Mouse (Mus musculus) forebrain, embryonic 11.5 days (tissue): ENCODE measurements around the gene Unc5cl. TPM values are rescaled to one million over a fixed set of nuclear protein-coding genes. Genes with fewer than 3 reads are reported as not detected.

Source experiments
- ATAC-seq: fragments of 200-750 bp; cut with Nextera tagmentation; replicated peaks from 2 replicates; pipeline ENCODE4 v1.8.0; 2017; ENCODE audit warnings: moderate TSS enrichment; ENCODE audit not compliant: low FRiP score
- DNase-seq: peaks from one replicate; pipeline ENCODE4 v3.0.0-alpha.2; 2017; ENCODE audit warnings: low spot score
- H3K27ac ChIP-seq: fragments of 300-500 bp; sonication (generic); 2 replicates; pipeline ENCODE4 v1.5.1; 2014; ENCODE audit warnings: low read depth, low read length
- H3K27me3 ChIP-seq: fragments of 300-500 bp; sonication (generic); 2 replicates; pipeline ENCODE4 v1.6.1; 2014; ENCODE audit warnings: mild to moderate bottlenecking, low read length, mixed read lengths; ENCODE audit not compliant: control insufficient read depth, insufficient read depth
- H3K36me3 ChIP-seq: fragments of 300-500 bp; sonication (generic); 2 replicates; pipeline ENCODE4 v1.6.1; 2014; ENCODE audit warnings: mild to moderate bottlenecking, low read length, moderate library complexity, mixed read lengths; ENCODE audit not compliant: control insufficient read depth, insufficient read depth
- H3K4me1 ChIP-seq: fragments of 300-500 bp; sonication (generic); replicated peaks from 2 replicates; pipeline ENCODE4 v1.6.1; 2014; ENCODE audit warnings: low read length, mixed read lengths; ENCODE audit not compliant: control insufficient read depth, insufficient read depth
- H3K4me2 ChIP-seq: fragments of 300-500 bp; sonication (generic); 2 replicates; pipeline ENCODE4 v1.6.1; 2014; ENCODE audit warnings: low read depth, mild to moderate bottlenecking, low read length, moderate library complexity, mixed read lengths; ENCODE audit not compliant: severe bottlenecking
- H3K4me3 ChIP-seq: fragments of 300-500 bp; sonication (generic); 2 replicates; pipeline ENCODE4 v1.5.1; 2014; ENCODE audit warnings: low read depth, low read length
- H3K9ac ChIP-seq: fragments of 300-500 bp; sonication (generic); 2 replicates; pipeline ENCODE4 v1.6.1; 2014; ENCODE audit warnings: low read length
- H3K9me3 ChIP-seq: fragments of 300-500 bp; sonication (generic); 2 replicates; pipeline ENCODE4 v1.6.1; 2016; ENCODE audit warnings: low read length, mixed read lengths; ENCODE audit not compliant: control insufficient read depth
- WGBS: fragments of 180-500 bp; shearing (Covaris S2); extraction: QIAGEN DNeasy Blood & Tissue Kit; methylation state at CpG from one replicate; pipeline ENCODE4 v1.1.7; 2014; 5-methylcytosine and 5-hydroxymethylcytosine counted together
- polyA plus RNA-seq: library from polyadenylated mRNA; unstranded; fragments of >200 nt; fragmentation: Nextera tagmentation; extraction: Ambion mirVana; gene quantifications from 2 replicates; pipeline ENCODE4 v1.2.1, GENCODE M21; 2014

Gene Unc5cl
- polyA plus RNA-seq, 1 experiment from 2014 or later = 0.17 TPM

GRCm38 (mm10) chr17:48416011-48416410 is 38.7 kb upstream of the Unc5cl start:
- Histone ChIP-seq H3K27me3 (no peaks in the 10 kb centered on the region), H3K4me2 (no peak overlapping the region), H3K9ac (no peak overlapping the region), H3K36me3 (no peaks in the 10 kb centered on the region; the same call in 1 of the 2 replicates), H3K27ac (no peak overlapping the region), H3K4me1 (no peaks in the 10 kb centered on the region; the same call in 1 of the 2 replicates), H3K9me3 (no peaks in the 10 kb centered on the region), H3K4me3 (no peak overlapping the region)
- 92% methylated on average over 7 of the region's 7 CpGs for WGBS
- DNase-seq = no peak
- ATAC-seq = no peak

- peak; percentile 69; the same call in 1 of the 2 replicates for ATAC-seq
- peak; percentile 76 for DNase-seq
- no peaks in the 10 kb centered on the region; the same call in 1 of the 2 replicates for H3K36me3 ChIP-seq
- no peak overlapping the region for H3K4me2 ChIP-seq
- no peaks in the 10 kb centered on the region for H3K27me3 ChIP-seq
- no peak overlapping the region for H3K27ac ChIP-seq
- H3K9ac ChIP-seq = no peak overlapping the region
- H3K4me1 ChIP-seq = no peaks in the 10 kb centered on the region
- H3K9me3 ChIP-seq = no peaks in the 10 kb centered on the region
- 89% methylated on average over 14 of the region's 14 CpGs for WGBS
- H3K4me3 ChIP-seq = no peak overlapping the region
These were observed 38.1 kb upstream of the Unc5cl start for GRCm38 (mm10) chr17:48416425-48417195.

GRCm38 (mm10) chr17:48417521-48417920 is 37.2 kb upstream of the Unc5cl start:
- no peak overlapping the region for H3K4me3 ChIP-seq
- no peaks in the 10 kb centered on the region for H3K27me3 ChIP-seq
- WGBS = 91% methylated on average over 6 of the region's 6 CpGs
- H3K4me1 ChIP-seq = no peaks in the 10 kb centered on the region
- H3K9me3 ChIP-seq = no peaks in the 10 kb centered on the region
- ATAC-seq (no peak), DNase-seq (no peak)
- no peak overlapping the region for H3K4me2 ChIP-seq
- H3K36me3 ChIP-seq = no peaks in the 10 kb centered on the region; the same call in 1 of the 2 replicates
- no peak overlapping the region for H3K9ac ChIP-seq
- no peak overlapping the region for H3K27ac ChIP-seq

GRCm38 (mm10) chr17:48418174-48418573 is 36.5 kb upstream of the Unc5cl start:
- H3K36me3 ChIP-seq = no peaks in the 10 kb centered on the region; the same call in 1 of the 2 replicates
- DNase-seq (no peak), ATAC-seq (no peak)
- no peak overlapping the region for H3K4me2 ChIP-seq
- no peak overlapping the region for H3K4me3 ChIP-seq
- no peaks in the 10 kb centered on the region for H3K4me1 ChIP-seq
- no peaks in the 10 kb centered on the region for H3K27me3 ChIP-seq
- no peaks in the 10 kb centered on the region for H3K9me3 ChIP-seq
- 84% methylated on average over 7 of the region's 7 CpGs for WGBS
- H3K27ac ChIP-seq = no peak overlapping the region
- H3K9ac ChIP-seq = no peak overlapping the region

GRCm38 (mm10) chr17:48418781-48419180 is 35.9 kb upstream of the Unc5cl start:
- no peak overlapping the region for H3K4me3 ChIP-seq
- ATAC-seq (no peak), DNase-seq (no peak)
- no peak overlapping the region for H3K9ac ChIP-seq
- no peaks in the 10 kb centered on the region; the same call in 1 of the 2 replicates for H3K36me3 ChIP-seq
- no peaks in the 10 kb centered on the region for H3K4me1 ChIP-seq
- H3K27ac ChIP-seq = no peak overlapping the region
- H3K9me3 ChIP-seq = no peaks in the 10 kb centered on the region
- no peaks in the 10 kb centered on the region for H3K27me3 ChIP-seq
- 86% methylated on average over 1 of the region's 1 CpGs for WGBS
- H3K4me2 ChIP-seq = no peak overlapping the region

GRCm38 (mm10) chr17:48419571-48419970 is 35.1 kb upstream of the Unc5cl start:
- ATAC-seq (no peak), DNase-seq (no peak)
- H3K4me1 ChIP-seq = no peaks in the 10 kb centered on the region
- no peaks in the 10 kb centered on the region for H3K9me3 ChIP-seq
- H3K36me3 ChIP-seq = no peaks in the 10 kb centered on the region; the same call in 1 of the 2 replicates
- no peaks in the 10 kb centered on the region for H3K27me3 ChIP-seq
- H3K27ac ChIP-seq = no peak overlapping the region
- H3K9ac ChIP-seq = no peak overlapping the region
- 68% methylated on average over 2 of the region's 2 CpGs for WGBS
- no peak overlapping the region for H3K4me3 ChIP-seq
- H3K4me2 ChIP-seq = no peak overlapping the region

- ATAC-seq (no peak), DNase-seq (no peak)
- H3K27ac ChIP-seq = no peak overlapping the region
- no peaks in the 10 kb centered on the region for H3K36me3 ChIP-seq
- no peaks in the 10 kb centered on the region for H3K27me3 ChIP-seq
- H3K4me2 ChIP-seq = no peak overlapping the region
- no peaks in the 10 kb centered on the region; the same call in 1 of the 2 replicates for H3K4me1 ChIP-seq
- H3K4me3 ChIP-seq = no peak overlapping the region
- 88% methylated on average over 9 of the region's 9 CpGs for WGBS
- no peak overlapping the region for H3K9ac ChIP-seq
- no peaks in the 10 kb centered on the region for H3K9me3 ChIP-seq
These were observed 30.5 kb upstream of the Unc5cl start for GRCm38 (mm10) chr17:48424237-48424636.

GRCm38 (mm10) chr17:48425823-48426612 is 28.7 kb upstream of the Unc5cl start:
- Histone ChIP-seq H3K9ac (no peak overlapping the region; the same call in 1 of the 2 replicates), H3K4me1 (no peaks in the 10 kb centered on the region; the same call in 1 of the 2 replicates), H3K4me3 (no peak overlapping the region), H3K27ac (no peak overlapping the region), H3K9me3 (no peaks in the 10 kb centered on the region), H3K36me3 (no peaks in the 10 kb centered on the region), H3K27me3 (no peaks in the 10 kb centered on the region), H3K4me2 (no peak overlapping the region)
- no peak for ATAC-seq
- WGBS = 46% methylated on average over 9 of the region's 9 CpGs
- no peak for DNase-seq
